Mouse (Mus musculus): ENCODE results near the gene Vegfa. TPM values are rescaled to one million over a fixed set of nuclear protein-coding genes. Genes with fewer than 3 reads are reported as not detected.

Vegfa gene
- polyA plus RNA-seq, 1 experiment from 2014 or later: 5.5 TPM

Other genes starting within 250 kb of the Vegfa start
- gene Mrps18a, start 78.6 kb upstream of the Vegfa start, polyA plus RNA-seq (2015; fragmentation: Nextera tagmentation; extraction: Ambion mirVana): 126 and 152 TPM in 2 replicates
- 10.6 and 11.7 TPM in 2 replicates for gene Rsph9, start 111.8 kb upstream of the Vegfa start, polyA plus RNA-seq (2015; fragmentation: Nextera tagmentation; extraction: Ambion mirVana)
- gene Mad2l1bp, start 121.2 kb upstream of the Vegfa start, polyA plus RNA-seq (2015; fragmentation: Nextera tagmentation; extraction: Ambion mirVana): 32.7 and 36.9 TPM in 2 replicates
- gene Gtpbp2, start 128.7 kb upstream of the Vegfa start, polyA plus RNA-seq (2015; fragmentation: Nextera tagmentation; extraction: Ambion mirVana): 45.4 and 49.0 TPM in 2 replicates
- 20.4 and 24.4 TPM in 2 replicates for gene Polh, start 170.3 kb upstream of the Vegfa start, polyA plus RNA-seq (2015; fragmentation: Nextera tagmentation; extraction: Ambion mirVana)
- gene Xpo5, start 170.4 kb upstream of the Vegfa start, polyA plus RNA-seq (2015; fragmentation: Nextera tagmentation; extraction: Ambion mirVana): 43.6 and 43.8 TPM in 2 replicates
- 103 and 104 TPM in 2 replicates for gene Polr1c, start 215.7 kb upstream of the Vegfa start, polyA plus RNA-seq (2015; fragmentation: Nextera tagmentation; extraction: Ambion mirVana)
- 82.8 and 95.7 TPM in 2 replicates for gene Yipf3, start 215.7 kb upstream of the Vegfa start, polyA plus RNA-seq (2015; fragmentation: Nextera tagmentation; extraction: Ambion mirVana)
- 1.4 and 1.9 TPM in 2 replicates for gene Lrrc73, start 221.2 kb upstream of the Vegfa start, polyA plus RNA-seq (2015; fragmentation: Nextera tagmentation; extraction: Ambion mirVana)

All from embryonic facial prominence, embryonic 13.5 days (tissue).